Mouse (Mus musculus) MEL (cell line): ENCODE results near the gene Zmiz1.

Source experiments
- CTCF ChIP-seq, 3 experiments: IDR thresholded peaks in 2 of 3; conservative IDR thresholded peaks in 1 of 3; 2 replicates each; pipeline ENCODE4 v1.5.1; 2011 to 2012; ENCODE audit warnings: low read length in 3 of 3, low read depth in 2 of 3, mild to moderate bottlenecking in 2 of 3, improper control_type of control experiment in 1 of 3, inconsistent platforms in 1 of 3, mixed read lengths in 1 of 3, moderate library complexity in 1 of 3; ENCODE audit not compliant: control insufficient read depth in 1 of 3, insufficient read depth in 1 of 3, poor library complexity in 1 of 3, severe bottlenecking in 1 of 3
- EP300 ChIP-seq, 2 experiments: IDR thresholded peaks; 2 replicates each; pipeline ENCODE4 v1.6.1; 2011; ENCODE audit warnings: improper control_type of control experiment in 2 of 2, low read length in 2 of 2, low read depth in 1 of 2, mild to moderate bottlenecking in 1 of 2
- POLR2A ChIP-seq, 2 experiments: IDR thresholded peaks; 2 replicates each; pipeline ENCODE4 v1.6.1; 2011 to 2012; ENCODE audit warnings: low read length in 2 of 2, mild to moderate bottlenecking in 2 of 2, control low read depth in 1 of 2, improper control_type of control experiment in 1 of 2, low read depth in 1 of 2, moderate library complexity in 1 of 2; ENCODE audit not compliant: control insufficient read depth in 1 of 2, insufficient read depth in 1 of 2, poor library complexity in 1 of 2
- POLR2AphosphoS2 ChIP-seq: IDR thresholded peaks from 2 replicates; pipeline ENCODE4 v1.6.1; 2011; ENCODE audit warnings: low read length, improper control_type of control experiment
- POLR2AphosphoS5 ChIP-seq: IDR thresholded peaks from 2 replicates; pipeline ENCODE4 v1.6.1; 2012; ENCODE audit warnings: low read depth, borderline replicate concordance, mild to moderate bottlenecking, inconsistent platforms, low read length, moderate library complexity, mixed read lengths
- SMC3 ChIP-seq: IDR thresholded peaks from 2 replicates; pipeline ENCODE4 v1.6.1; 2011; ENCODE audit warnings: low read depth, low read length, improper control_type of control experiment
- ZKSCAN1 ChIP-seq: IDR thresholded peaks from 2 replicates; pipeline ENCODE4 v1.6.1; 2012; ENCODE audit warnings: low read depth, mild to moderate bottlenecking, inconsistent platforms, low read length, improper control_type of control experiment, moderate library complexity
- ZMIZ1 ChIP-seq: IDR thresholded peaks from 2 replicates; pipeline ENCODE4 v1.6.1; 2012; ENCODE audit warnings: low read depth, mild to moderate bottlenecking, inconsistent platforms, low read length, improper control_type of control experiment, moderate library complexity

DNA sequence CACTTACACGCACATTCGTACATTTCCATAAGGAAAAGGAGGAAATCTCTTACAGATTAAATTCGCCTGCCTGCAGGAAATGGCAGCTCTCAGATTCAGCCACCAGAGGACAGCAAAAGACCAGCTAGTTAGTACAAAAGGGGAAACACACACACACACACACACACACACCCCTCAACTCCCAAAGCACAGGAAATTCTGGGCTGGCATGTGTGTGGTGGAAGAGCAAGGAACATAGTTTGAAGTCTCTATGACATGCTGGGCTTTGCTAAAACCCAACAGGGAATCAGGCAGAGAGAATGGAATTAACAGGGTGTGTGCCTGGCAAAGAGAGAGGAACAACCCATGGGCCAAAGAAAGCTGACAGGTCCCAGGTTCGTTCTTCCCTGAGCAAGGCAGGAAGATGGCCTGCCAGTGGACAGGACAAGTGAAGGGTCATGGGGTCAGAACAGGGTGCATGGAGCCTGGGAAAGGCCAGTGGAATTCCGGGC lies 248.8 kb downstream of the Zmiz1 start:
- TF ChIP-seq ZMIZ1 (no peak), CTCF (IDR thresholded peaks at IDR 0.05 in 2 of 3, conservative IDR thresholded peaks at IDR 0.05 in 1 of 3; ENCODE audit: control insufficient read depth in 1 of 3, insufficient read depth in 1 of 3, low read depth in 2 of 3, low read length in 3 of 3, poor library complexity in 1 of 3, severe bottlenecking in 1 of 3) (peak; percentile 73 to 92 (median 84)), SMC3 (peak; percentile 84), POLR2AphosphoS2 (no peak), POLR2AphosphoS5 (no peak), EP300 (IDR thresholded peaks at IDR 0.05; ENCODE audit: low read depth in 1 of 2, low read length in 2 of 2) (no peak; a peak in 1 of 4 replicates), ZKSCAN1 (no peak), POLR2A (IDR thresholded peaks at IDR 0.05; ENCODE audit: control insufficient read depth in 1 of 2, insufficient read depth in 1 of 2, low read depth in 1 of 2, low read length in 2 of 2, poor library complexity in 1 of 2) (no peak)
